Mouse (Mus musculus): ENCODE measurements at regions not wholly inside any gene's neighbourhood (a gene's known extent, or its start where the extent isn't known, plus 50 kb on each side); places are given as distances from the start of the nearest gene placed in this dataset.

DNA sequence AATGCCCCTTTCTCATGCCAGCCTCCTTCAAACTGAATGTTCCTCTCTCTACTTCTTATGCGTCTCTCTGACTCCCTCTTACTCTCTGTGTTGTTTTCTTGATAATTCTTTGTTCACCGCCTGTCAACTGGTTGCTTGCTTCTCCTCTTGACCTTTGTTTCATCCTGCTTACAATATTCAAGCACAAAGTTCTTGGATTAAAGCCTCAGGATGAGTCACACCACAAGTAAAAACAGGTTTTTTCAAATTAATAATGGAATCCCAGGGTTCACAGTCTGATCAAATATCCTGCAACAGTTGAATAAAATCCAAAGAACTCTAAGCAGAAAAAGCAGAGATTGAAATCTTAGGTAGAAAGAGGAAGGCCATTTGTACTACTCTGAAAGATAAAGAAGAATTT, 285.9 kb upstream of the Cxadr start:
- TF ChIP-seq CTCF (IDR thresholded peaks at IDR 0.05; ENCODE audit: low read depth): no peak
- TF ChIP-seq EP300 (IDR thresholded peaks at IDR 0.05; ENCODE audit: low read depth): no peak

All from liver, embryonic 14.5 days (tissue).